Mouse (Mus musculus) adrenal gland, postnatal 25 days (tissue): ENCODE measurements at regions not wholly inside any gene's neighbourhood (a gene's known extent, or its start where the extent isn't known, plus 50 kb on each side); places are given as distances from the start of the nearest gene placed in this dataset.

Experiments
- DNase-seq: peaks from one replicate; pipeline ENCODE4 v3.0.0; 2021; ENCODE audit warnings: mixed read lengths

- DNase-seq: no peak
Measured at GRCm38 (mm10) chr1:23462411-23462810, 64.8 kb upstream of the Ogfrl1 start.

- no peak for DNase-seq
Measured at GRCm38 (mm10) chr1:23464081-23464480, 66.5 kb upstream of the Ogfrl1 start.

GRCm38 (mm10) chr1:23466340-23466739 lies 68.8 kb upstream of the Ogfrl1 start:
- DNase-seq: no peak

- no peak for DNase-seq
Measured at GRCm38 (mm10) chr1:23467405-23467804, 69.8 kb upstream of the Ogfrl1 start.

GRCm38 (mm10) chr1:23480776-23481320 lies 83.3 kb upstream of the Ogfrl1 start:
- DNase-seq: no peak

GRCm38 (mm10) chr1:23484566-23484965 lies 87.0 kb upstream of the Ogfrl1 start:
- DNase-seq: no peak

GRCm38 (mm10) chr1:23485150-23485775 lies 87.7 kb upstream of the Ogfrl1 start:
- DNase-seq: no peak

GRCm38 (mm10) chr1:23487031-23487430 lies 89.5 kb upstream of the Ogfrl1 start:
- no peak for DNase-seq

- DNase-seq: no peak
Measured at GRCm38 (mm10) chr1:23490640-23491039, 93.1 kb upstream of the Ogfrl1 start.

GRCm38 (mm10) chr1:23491041-23491440 lies 93.5 kb upstream of the Ogfrl1 start:
- no peak for DNase-seq

- no peak for DNase-seq
Measured at GRCm38 (mm10) chr1:23492981-23493380, 95.4 kb upstream of the Ogfrl1 start.

- no peak for DNase-seq
Measured at GRCm38 (mm10) chr1:23495412-23495811, 97.8 kb upstream of the Ogfrl1 start.

- DNase-seq: no peak
Measured at GRCm38 (mm10) chr1:23520113-23520512, 122.5 kb upstream of the Ogfrl1 start.

GRCm38 (mm10) chr1:23532659-23533058 lies 135.1 kb upstream of the Ogfrl1 start:
- no peak for DNase-seq

- no peak for DNase-seq
Measured at GRCm38 (mm10) chr1:23536621-23537020, 139.0 kb upstream of the Ogfrl1 start.

- DNase-seq: no peak
Measured at GRCm38 (mm10) chr1:23538419-23538818, 140.8 kb upstream of the Ogfrl1 start.

- no peak for DNase-seq
Measured at GRCm38 (mm10) chr1:23540594-23540993, 143.0 kb upstream of the Ogfrl1 start.

GRCm38 (mm10) chr1:23555794-23556193 lies 158.2 kb upstream of the Ogfrl1 start:
- DNase-seq: no peak

- DNase-seq: no peak
Measured at GRCm38 (mm10) chr1:23568106-23568505, 170.5 kb upstream of the Ogfrl1 start.

GRCm38 (mm10) chr1:23574461-23574860 lies 176.9 kb upstream of the Ogfrl1 start:
- no peak for DNase-seq

- DNase-seq: no peak
Measured at GRCm38 (mm10) chr1:23575005-23575404, 177.4 kb upstream of the Ogfrl1 start.

- DNase-seq: no peak
Measured at GRCm38 (mm10) chr1:23575515-23575914, 177.9 kb upstream of the Ogfrl1 start.

GRCm38 (mm10) chr1:23576150-23576549 lies 178.6 kb upstream of the Ogfrl1 start:
- DNase-seq: no peak

- DNase-seq: no peak
Measured at GRCm38 (mm10) chr1:23589414-23589942, 172.1 kb upstream of the B3gat2 start.
